Mouse (Mus musculus) kidney, postnatal 0 days (tissue): ENCODE data around the gene B4galnt1. TPM values are rescaled to one million over a fixed set of nuclear protein-coding genes. Genes with fewer than 3 reads are reported as not detected.

Source experiments
- ATAC-seq: fragments of 200-750 bp; cut with Nextera tagmentation; replicated peaks from 2 replicates; pipeline ENCODE4 v1.8.0; 2017; ENCODE audit warnings: low read depth, moderate number of reproducible peaks, moderate TSS enrichment, moderate library complexity; ENCODE audit not compliant: low FRiP score
- DNase-seq: peaks from one replicate; pipeline ENCODE4 v3.0.0-alpha.2; 2016; ENCODE audit warnings: low spot score
- H3K27ac ChIP-seq: fragments of 300-500 bp; sonication (generic); 2 replicates; pipeline ENCODE4 v1.5.1; 2014; ENCODE audit warnings: mild to moderate bottlenecking
- H3K27me3 ChIP-seq: fragments of 300-500 bp; sonication (generic); 2 replicates; pipeline ENCODE4 v1.6.1; 2014; ENCODE audit warnings: low read length, mixed read lengths; ENCODE audit not compliant: insufficient read depth
- H3K36me3 ChIP-seq: fragments of 300-500 bp; sonication (generic); 2 replicates; pipeline ENCODE4 v1.6.1; 2014; ENCODE audit warnings: low read length, mixed read lengths; ENCODE audit not compliant: insufficient read depth
- H3K4me1 ChIP-seq: fragments of 300-500 bp; sonication (generic); replicated peaks from 2 replicates; pipeline ENCODE4 v1.6.1; 2014; ENCODE audit warnings: antibody characterized with exemption, low read length, mixed read lengths; ENCODE audit not compliant: insufficient read depth
- H3K4me2 ChIP-seq: fragments of 300-500 bp; sonication (generic); 2 replicates; pipeline ENCODE4 v1.6.1; 2014; ENCODE audit warnings: mild to moderate bottlenecking, low read length, moderate library complexity, mixed read lengths
- H3K4me3 ChIP-seq: fragments of 300-500 bp; sonication (generic); replicated peaks from 2 replicates; pipeline ENCODE4 v1.5.1; 2014; ENCODE audit warnings: low read depth, low read length
- H3K9ac ChIP-seq: fragments of 300-500 bp; sonication (generic); 2 replicates; pipeline ENCODE4 v1.6.1; 2014; ENCODE audit warnings: low read depth, low read length
- H3K9me3 ChIP-seq: fragments of 300-500 bp; sonication (generic); replicated peaks from 2 replicates; pipeline ENCODE4 v1.6.1; 2016; ENCODE audit warnings: low read length, inconsistent platforms, mixed read lengths
- CTCF ChIP-seq: IDR thresholded peaks from 2 replicates; pipeline ENCODE4 v1.5.1; 2016; ENCODE audit warnings: antibody characterized with exemption, low read depth, mild to moderate bottlenecking, moderate library complexity
- WGBS: fragments of 180-500 bp; shearing (Covaris S2); extraction: QIAGEN DNeasy Blood & Tissue Kit; methylation state at CpG from one replicate; pipeline ENCODE4 v1.1.7; 2014; 5-methylcytosine and 5-hydroxymethylcytosine counted together
- polyA plus RNA-seq: library from polyadenylated mRNA; unstranded; fragments of >200 nt; fragmentation: Nextera tagmentation; extraction: Ambion mirVana; gene quantifications from 2 replicates; pipeline ENCODE4 v1.2.1, GENCODE M21; 2015

Gene B4galnt1
- polyA plus RNA-seq, 1 experiment from 2014 or later: 16.4 TPM

- peaks cover 8% of the 10 kb centered on the region; the same call in 1 of the 2 replicates for H3K36me3 ChIP-seq
- no peak for ATAC-seq
- 0 out of 2 replicates have a peak overlapping the region, but pooled peaks have one; percentile 6 for H3K9ac ChIP-seq
- no peak for TF ChIP-seq CTCF
- 12% methylated on average over 13 of the region's 13 CpGs for WGBS
- H3K4me2 ChIP-seq: peak overlapping the region; percentile 62
- H3K9me3 ChIP-seq: no peaks in the 10 kb centered on the region
- no peak overlapping the region for H3K27ac ChIP-seq
- no peaks in the 10 kb centered on the region for H3K27me3 ChIP-seq
- peaks cover 5% of the 10 kb centered on the region; the same call in 1 of the 2 replicates for H3K4me1 ChIP-seq
- H3K4me3 ChIP-seq: peak overlapping the region; percentile 20; the same call in 1 of the 2 replicates
- peak; percentile 55 for DNase-seq
Observed at GRCm38 (mm10) chr10:127122784-127123435, 42.1 kb upstream of the B4galnt1 start.

GRCm38 (mm10) chr10:127123436-127123805 lies 41.6 kb upstream of the B4galnt1 start:
- ATAC-seq (no peak), DNase-seq (peak; percentile 80)
- Histone ChIP-seq H3K9ac (0 out of 2 replicates have a peak overlapping the region, but pooled peaks have one; percentile 6), H3K4me2 (peak overlapping the region; percentile 62), H3K4me3 (peak overlapping the region; percentile 20; the same call in 1 of the 2 replicates), H3K9me3 (no peaks in the 10 kb centered on the region), H3K27ac (no peak overlapping the region), H3K27me3 (no peaks in the 10 kb centered on the region), H3K4me1 (peaks cover 5% of the 10 kb centered on the region; the same call in 1 of the 2 replicates), H3K36me3 (peaks cover 7% of the 10 kb centered on the region; the same call in 1 of the 2 replicates)
- TF ChIP-seq CTCF: peak; percentile 81
- 8% methylated on average over 4 of the region's 4 CpGs for WGBS

- H3K9me3 ChIP-seq: no peaks in the 10 kb centered on the region
- H3K4me3 ChIP-seq: no peak overlapping the region
- H3K27me3 ChIP-seq: no peaks in the 10 kb centered on the region
- no peak overlapping the region for H3K9ac ChIP-seq
- peaks cover 2% of the 10 kb centered on the region; the same call in 1 of the 2 replicates for H3K4me1 ChIP-seq
- DNase-seq: peak; percentile 61
- no peak overlapping the region for H3K27ac ChIP-seq
- no peak for ATAC-seq
- WGBS: 80% methylated on average over 9 of the region's 9 CpGs
- peak; percentile 78 for TF ChIP-seq CTCF
- no peaks in the 10 kb centered on the region for H3K36me3 ChIP-seq
- no peak overlapping the region for H3K4me2 ChIP-seq
Observed at GRCm38 (mm10) chr10:127125210-127126001, 39.6 kb upstream of the B4galnt1 start.

GRCm38 (mm10) chr10:127126579-127126978 lies 38.4 kb upstream of the B4galnt1 start:
- ATAC-seq (no peak), DNase-seq (no peak)
- TF ChIP-seq CTCF: no peak
- Histone ChIP-seq H3K36me3 (no peaks in the 10 kb centered on the region), H3K27me3 (no peaks in the 10 kb centered on the region), H3K9ac (no peak overlapping the region), H3K27ac (no peak overlapping the region), H3K4me3 (no peak overlapping the region), H3K4me2 (no peak overlapping the region), H3K9me3 (no peaks in the 10 kb centered on the region), H3K4me1 (no peaks in the 10 kb centered on the region)
- 75% methylated on average over 5 of the region's 5 CpGs for WGBS

GRCm38 (mm10) chr10:127127711-127128279 lies 37.2 kb upstream of the B4galnt1 start:
- DNase-seq (no peak), ATAC-seq (no peak)
- H3K9me3 ChIP-seq: no peaks in the 10 kb centered on the region
- TF ChIP-seq CTCF: no peak
- H3K4me1 ChIP-seq: no peaks in the 10 kb centered on the region
- 60% methylated on average over 7 of the region's 7 CpGs for WGBS
- no peaks in the 10 kb centered on the region for H3K36me3 ChIP-seq
- no peak overlapping the region for H3K4me3 ChIP-seq
- H3K27me3 ChIP-seq: no peaks in the 10 kb centered on the region
- no peak overlapping the region for H3K27ac ChIP-seq
- H3K4me2 ChIP-seq: no peak overlapping the region
- no peak overlapping the region for H3K9ac ChIP-seq

- no peak for DNase-seq
- no peak overlapping the region for H3K4me2 ChIP-seq
- 63% methylated on average over 4 of the region's 4 CpGs for WGBS
- no peak for TF ChIP-seq CTCF
- H3K27ac ChIP-seq: no peak overlapping the region
- no peaks in the 10 kb centered on the region for H3K27me3 ChIP-seq
- H3K4me3 ChIP-seq: no peak overlapping the region
- no peaks in the 10 kb centered on the region for H3K4me1 ChIP-seq
- H3K9me3 ChIP-seq: no peaks in the 10 kb centered on the region
- H3K9ac ChIP-seq: no peak overlapping the region
- ATAC-seq: no peak
- no peaks in the 10 kb centered on the region for H3K36me3 ChIP-seq
Observed at GRCm38 (mm10) chr10:127129431-127129830, 35.6 kb upstream of the B4galnt1 start.
